Mouse (Mus musculus) kidney, embryonic 15.5 days (tissue): ENCODE measurements at regions not wholly inside any gene's neighbourhood (a gene's known extent, or its start where the extent isn't known, plus 50 kb on each side); places are given as distances from the start of the nearest gene placed in this dataset.

Experiments used
- ATAC-seq: fragments of 200-750 bp; cut with Nextera tagmentation; replicated peaks from 2 replicates; pipeline ENCODE4 v1.8.0; 2017; ENCODE audit warnings: moderate TSS enrichment; ENCODE audit not compliant: low FRiP score
- H3K27ac ChIP-seq: fragments of 300-500 bp; sonication (generic); 2 replicates; pipeline ENCODE4 v1.5.1; 2015; ENCODE audit warnings: mild to moderate bottlenecking, inconsistent platforms
- H3K27me3 ChIP-seq: fragments of 300-500 bp; sonication (generic); 2 replicates; pipeline ENCODE4 v1.6.1; 2015; ENCODE audit warnings: inconsistent platforms
- H3K36me3 ChIP-seq: fragments of 300-500 bp; sonication (generic); 2 replicates; pipeline ENCODE4 v1.6.1; 2015; ENCODE audit warnings: inconsistent platforms
- H3K4me1 ChIP-seq: fragments of 300-500 bp; sonication (generic); 2 replicates; pipeline ENCODE4 v1.6.1; 2015; ENCODE audit warnings: inconsistent platforms
- H3K4me2 ChIP-seq: fragments of 300-500 bp; sonication (generic); 2 replicates; pipeline ENCODE4 v1.6.1; 2015; ENCODE audit warnings: moderate library complexity, mild to moderate bottlenecking, inconsistent platforms
- H3K4me3 ChIP-seq: fragments of 300-500 bp; sonication (generic); replicated peaks from 2 replicates; pipeline ENCODE4 v1.5.1; 2015; ENCODE audit warnings: mild to moderate bottlenecking, inconsistent platforms
- H3K9ac ChIP-seq: fragments of 300-500 bp; sonication (generic); 2 replicates; pipeline ENCODE4 v1.6.1; 2015; ENCODE audit warnings: mild to moderate bottlenecking, inconsistent platforms
- H3K9me3 ChIP-seq: fragments of 300-500 bp; sonication (generic); replicated peaks from 2 replicates; pipeline ENCODE4 v1.6.1; 2016; ENCODE audit warnings: inconsistent platforms
- WGBS: fragments of 180-500 bp; shearing (Covaris S2); methylation state at CpG from one replicate; pipeline ENCODE4 v1.1.7; 2015; ENCODE audit warnings: mixed read lengths; 5-methylcytosine and 5-hydroxymethylcytosine counted together

DNA sequence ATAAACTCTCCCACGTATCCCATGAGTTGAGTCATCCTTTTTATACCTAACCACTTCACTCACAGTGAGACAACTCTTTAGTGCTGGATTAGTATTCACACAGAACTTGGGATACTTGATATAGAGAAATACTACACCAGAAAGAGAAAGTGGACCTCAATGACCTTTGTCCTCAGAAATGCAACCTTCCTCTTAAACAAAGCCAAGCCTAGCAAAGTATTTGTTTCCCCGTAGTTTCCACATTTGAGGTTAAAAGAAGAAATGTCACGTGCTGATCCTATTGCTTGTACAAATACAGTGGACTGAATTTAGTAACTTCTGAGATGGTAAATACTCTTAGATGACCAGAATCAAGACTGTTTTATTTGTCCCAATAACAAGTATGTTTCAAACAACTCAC is 464.8 kb downstream of the Klf5 start:
- no peaks in the 10 kb centered on the region for H3K9me3 ChIP-seq
- no peak overlapping the region for H3K9ac ChIP-seq
- no peaks in the 10 kb centered on the region for H3K36me3 ChIP-seq
- no peak for ATAC-seq
- no peaks in the 10 kb centered on the region for H3K27me3 ChIP-seq
- no peak overlapping the region for H3K4me2 ChIP-seq
- peaks cover 1% of the 10 kb centered on the region; the same call in 1 of the 2 replicates for H3K4me1 ChIP-seq
- H3K27ac ChIP-seq: no peak overlapping the region
- no peak overlapping the region for H3K4me3 ChIP-seq
- 53% methylated on average over 3 of the region's 3 CpGs for WGBS

DNA sequence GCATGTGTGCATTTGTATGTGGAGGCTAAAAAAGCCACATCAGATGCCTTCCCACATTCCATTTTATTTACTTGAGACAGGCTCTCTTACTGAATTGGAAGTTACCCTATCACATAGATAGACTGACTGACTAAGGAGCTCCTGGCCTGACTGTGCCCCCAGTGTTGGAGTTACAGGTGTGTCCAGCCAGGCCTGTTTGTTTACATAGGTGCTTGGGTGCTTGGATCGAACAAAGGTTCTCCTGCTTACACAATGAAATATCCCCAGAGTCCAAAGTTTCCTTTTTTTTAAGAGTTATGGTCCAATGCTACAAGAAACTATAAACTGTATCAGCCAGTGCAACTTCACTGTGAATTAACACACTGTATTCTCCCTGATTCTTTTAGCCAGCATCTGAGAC is 472.5 kb downstream of the Klf5 start:
- H3K9me3 ChIP-seq: no peaks in the 10 kb centered on the region
- no peak overlapping the region for H3K4me3 ChIP-seq
- ATAC-seq: no peak
- H3K27ac ChIP-seq: no peak overlapping the region
- H3K4me2 ChIP-seq: no peak overlapping the region
- WGBS: 69% methylated on average over 1 of the region's 1 CpGs
- H3K4me1 ChIP-seq: peaks cover 9% of the 10 kb centered on the region
- H3K36me3 ChIP-seq: no peaks in the 10 kb centered on the region
- H3K9ac ChIP-seq: no peak overlapping the region
- H3K27me3 ChIP-seq: no peaks in the 10 kb centered on the region

DNA sequence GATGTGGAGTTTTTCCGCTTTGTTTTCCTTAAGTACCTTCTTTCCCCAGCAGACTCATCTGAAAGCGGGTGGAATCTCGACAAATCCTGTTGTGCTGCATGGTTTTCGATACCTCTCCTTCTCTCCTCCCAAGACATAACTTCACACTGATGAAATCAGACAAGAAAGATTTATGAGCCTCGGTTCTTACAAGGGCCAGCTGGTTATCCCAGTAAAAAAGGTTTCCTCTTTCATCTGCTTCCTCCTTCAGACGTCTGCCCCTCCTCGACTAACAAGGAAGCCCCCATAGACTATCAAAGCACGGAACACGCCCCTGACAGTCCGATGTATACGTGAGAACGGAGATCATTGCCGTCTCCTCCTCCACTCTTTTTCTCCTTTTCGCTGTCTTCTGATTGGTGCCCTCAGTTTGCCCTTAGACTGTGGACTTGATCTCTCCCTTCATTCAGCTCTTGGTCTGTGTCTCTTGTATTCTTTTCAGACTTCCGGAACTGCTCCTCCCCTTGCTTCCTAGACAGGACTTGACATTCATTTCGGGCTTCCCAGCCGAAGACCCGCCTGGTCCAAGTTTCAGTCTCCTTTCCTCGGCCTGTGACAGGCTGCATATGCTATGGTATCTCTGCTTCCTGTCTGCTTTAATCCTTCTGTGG is 474.4 kb downstream of the Klf5 start:
- Histone ChIP-seq H3K4me1 (peaks cover 9% of the 10 kb centered on the region), H3K27ac (peak overlapping the region; percentile 27; the same call in 1 of the 2 replicates), H3K4me2 (peak overlapping the region; percentile 61), H3K9ac (0 out of 2 replicates have a peak overlapping the region, but pooled peaks have one; percentile 7), H3K4me3 (peak overlapping the region; percentile 33), H3K9me3 (no peaks in the 10 kb centered on the region), H3K36me3 (no peaks in the 10 kb centered on the region), H3K27me3 (no peaks in the 10 kb centered on the region)
- 16% methylated on average over 19 of the region's 19 CpGs for WGBS
- ATAC-seq: peak; percentile 61

GRCm38 (mm10) chr14:99778477-99778876 is 480.0 kb downstream of the Klf5 start:
- Histone ChIP-seq H3K4me1 (no peaks in the 10 kb centered on the region), H3K4me3 (no peak overlapping the region), H3K27me3 (no peaks in the 10 kb centered on the region), H3K9ac (no peak overlapping the region), H3K36me3 (no peaks in the 10 kb centered on the region), H3K27ac (no peak overlapping the region), H3K9me3 (no peaks in the 10 kb centered on the region), H3K4me2 (no peak overlapping the region)
- 0 out of 2 replicates have a peak, but pooled peaks have one; percentile 18 for ATAC-seq
- WGBS: 31% methylated on average over 8 of the region's 8 CpGs

GRCm38 (mm10) chr14:99778957-99779356 is 480.5 kb downstream of the Klf5 start:
- Histone ChIP-seq H3K4me2 (no peak overlapping the region), H3K4me3 (no peak overlapping the region), H3K27ac (no peak overlapping the region), H3K4me1 (no peaks in the 10 kb centered on the region), H3K36me3 (no peaks in the 10 kb centered on the region), H3K27me3 (no peaks in the 10 kb centered on the region), H3K9ac (no peak overlapping the region), H3K9me3 (no peaks in the 10 kb centered on the region)
- 87% methylated on average over 4 of the region's 4 CpGs for WGBS
- no peak for ATAC-seq

DNA sequence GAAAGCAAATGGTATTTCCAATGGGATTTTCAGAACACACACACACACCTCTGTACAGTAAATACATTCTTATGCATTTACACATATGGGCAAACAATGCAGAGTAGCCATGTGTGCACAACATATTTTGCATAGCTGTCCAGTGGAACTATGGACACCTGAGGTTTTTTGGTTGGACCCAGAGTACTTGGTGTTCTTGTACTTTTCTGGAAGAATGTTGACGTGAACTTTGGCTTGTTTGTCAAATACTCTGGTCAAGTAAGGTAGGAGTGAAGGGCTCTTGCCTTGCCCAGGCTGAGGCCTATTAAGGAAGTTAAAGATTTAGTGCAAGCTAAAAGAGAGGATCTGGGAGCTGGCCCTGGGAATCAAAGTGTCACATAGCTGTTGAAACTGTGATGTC is 485.2 kb downstream of the Klf5 start:
- Histone ChIP-seq H3K27me3 (no peaks in the 10 kb centered on the region), H3K36me3 (no peaks in the 10 kb centered on the region), H3K4me3 (no peak overlapping the region), H3K4me1 (no peaks in the 10 kb centered on the region), H3K27ac (no peak overlapping the region), H3K9ac (no peak overlapping the region), H3K4me2 (no peak overlapping the region), H3K9me3 (no peaks in the 10 kb centered on the region)
- 84% methylated on average over 1 of the region's 1 CpGs for WGBS
- no peak for ATAC-seq

GRCm38 (mm10) chr14:99785106-99785505 is 486.6 kb downstream of the Klf5 start:
- ATAC-seq: no peak
- WGBS: 86% methylated on average over 5 of the region's 5 CpGs
- Histone ChIP-seq H3K4me3 (no peak overlapping the region), H3K36me3 (no peaks in the 10 kb centered on the region), H3K9ac (no peak overlapping the region), H3K4me2 (no peak overlapping the region), H3K4me1 (no peaks in the 10 kb centered on the region), H3K9me3 (no peaks in the 10 kb centered on the region), H3K27ac (no peak overlapping the region), H3K27me3 (no peaks in the 10 kb centered on the region)

- no peaks in the 10 kb centered on the region for H3K27me3 ChIP-seq
- WGBS: 86% methylated on average over 1 of the region's 1 CpGs
- H3K9ac ChIP-seq: no peak overlapping the region
- no peaks in the 10 kb centered on the region for H3K9me3 ChIP-seq
- ATAC-seq: no peak
- no peak overlapping the region for H3K4me2 ChIP-seq
- no peak overlapping the region for H3K4me3 ChIP-seq
- H3K27ac ChIP-seq: no peak overlapping the region
- no peaks in the 10 kb centered on the region for H3K36me3 ChIP-seq
- H3K4me1 ChIP-seq: no peaks in the 10 kb centered on the region
These were observed 487.9 kb downstream of the Klf5 start for GRCm38 (mm10) chr14:99786367-99786766.

DNA sequence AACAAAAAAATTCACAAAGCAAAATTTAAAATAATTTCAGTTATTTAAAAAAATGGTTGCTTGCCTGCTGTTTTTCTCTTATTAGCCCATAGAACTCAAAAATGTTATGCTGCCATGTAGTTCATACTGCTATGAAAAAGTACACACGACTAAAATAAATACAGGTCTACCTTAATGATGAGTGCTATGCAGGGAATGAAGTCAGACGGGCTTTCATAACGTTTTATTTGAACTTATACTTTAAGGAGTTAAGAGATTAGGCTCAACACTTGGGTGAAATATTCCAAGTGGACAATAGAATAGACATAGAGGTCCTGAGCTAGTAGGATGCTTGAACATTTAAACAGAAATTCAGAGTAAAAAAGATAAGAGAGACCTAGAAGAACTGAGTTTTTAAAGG is 489.7 kb downstream of the Klf5 start:
- Histone ChIP-seq H3K4me3 (no peak overlapping the region), H3K27me3 (no peaks in the 10 kb centered on the region), H3K9me3 (no peaks in the 10 kb centered on the region), H3K36me3 (no peaks in the 10 kb centered on the region), H3K9ac (no peak overlapping the region), H3K27ac (no peak overlapping the region), H3K4me1 (no peaks in the 10 kb centered on the region), H3K4me2 (no peak overlapping the region)
- no peak for ATAC-seq
- WGBS: 89% methylated on average over 3 of the region's 3 CpGs

GRCm38 (mm10) chr14:99796293-99796692 is 488.2 kb downstream of the Klf12 start:
- Histone ChIP-seq H3K36me3 (no peaks in the 10 kb centered on the region), H3K4me3 (no peak overlapping the region), H3K9me3 (no peaks in the 10 kb centered on the region), H3K9ac (no peak overlapping the region), H3K4me1 (no peaks in the 10 kb centered on the region), H3K27ac (no peak overlapping the region), H3K4me2 (no peak overlapping the region), H3K27me3 (no peaks in the 10 kb centered on the region)
- WGBS: 72% methylated on average over 4 of the region's 4 CpGs
- no peak for ATAC-seq

DNA sequence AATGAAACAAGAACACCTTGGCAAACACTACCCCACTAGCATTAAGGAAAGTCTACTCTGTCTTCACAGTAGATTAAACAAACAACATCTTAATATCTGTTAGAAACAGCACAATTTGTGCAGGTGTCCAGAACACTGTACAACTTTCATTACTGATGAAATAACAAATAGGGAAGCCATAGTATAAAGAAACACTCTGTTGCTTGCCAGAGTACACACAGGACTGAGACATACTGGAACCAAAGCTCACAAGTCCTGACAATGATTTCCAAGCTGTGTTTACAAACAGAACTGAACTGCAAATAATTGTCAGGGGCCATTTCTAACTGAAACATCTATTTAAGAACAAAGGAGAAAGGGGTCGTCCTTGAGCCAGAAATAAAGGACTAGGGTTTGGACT is 478.4 kb downstream of the Klf12 start:
- WGBS: 45% methylated on average over 1 of the region's 1 CpGs
- Histone ChIP-seq H3K9me3 (no peaks in the 10 kb centered on the region), H3K4me3 (no peak overlapping the region), H3K4me2 (no peak overlapping the region), H3K27ac (no peak overlapping the region), H3K4me1 (no peaks in the 10 kb centered on the region), H3K27me3 (no peaks in the 10 kb centered on the region), H3K36me3 (no peaks in the 10 kb centered on the region), H3K9ac (no peak overlapping the region)
- ATAC-seq: no peak

DNA sequence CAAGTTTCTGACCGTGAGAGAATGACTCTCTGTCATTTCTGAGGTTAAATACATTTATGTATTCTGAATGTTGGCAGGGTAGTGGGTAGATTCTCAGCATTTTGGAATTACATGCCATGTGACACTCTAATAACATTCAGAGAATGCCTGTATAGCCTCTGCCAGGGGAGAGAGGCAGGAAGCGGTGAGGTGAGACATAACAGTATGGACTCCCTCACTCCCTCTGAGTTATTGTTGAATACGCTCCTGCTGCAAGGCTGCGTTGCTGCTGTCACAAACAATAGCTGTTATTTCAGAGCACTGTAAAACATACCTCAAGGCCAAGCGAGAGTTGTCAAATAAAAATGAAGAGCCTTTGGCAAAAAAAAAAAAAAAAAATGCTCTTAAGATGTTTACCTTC is 477.9 kb downstream of the Klf12 start:
- Histone ChIP-seq H3K27me3 (no peaks in the 10 kb centered on the region), H3K9ac (no peak overlapping the region), H3K9me3 (no peaks in the 10 kb centered on the region), H3K27ac (no peak overlapping the region), H3K4me1 (no peaks in the 10 kb centered on the region), H3K4me2 (no peak overlapping the region), H3K36me3 (no peaks in the 10 kb centered on the region), H3K4me3 (no peak overlapping the region)
- WGBS: 56% methylated on average over 5 of the region's 5 CpGs
- ATAC-seq: no peak
